Mouse (Mus musculus): ENCODE data around the gene Cobl. TPM values are rescaled to one million over a fixed set of nuclear protein-coding genes. Genes with fewer than 3 reads are reported as not detected.
A peak's percentile ranks its signal among the peaks of the same experiment; 100 is the strongest.

Gene Cobl
- polyA plus RNA-seq, 1 experiment from 2014 or later = 14.2 TPM

- no peak for ATAC-seq (ENCODE audit: insufficient number of reproducible peaks, insufficient read depth, low FRiP score, low read depth)
- Histone ChIP-seq H3K4me3 (ENCODE audit: low read depth, low read length) (no peak overlapping the region), H3K4me1 (ENCODE audit: control insufficient read depth, insufficient read depth, low read length) (no peaks in the 10 kb centered on the region), H3K9ac (replicated peaks; ENCODE audit: low read depth, low read length) (no peak overlapping the region), H3K4me2 (replicated peaks; ENCODE audit: low read depth, low read length) (no peak overlapping the region), H3K36me3 (ENCODE audit: control insufficient read depth, insufficient read depth, low read length) (no peaks in the 10 kb centered on the region), H3K27ac (ENCODE audit: low read length) (no peak overlapping the region), H3K9me3 (ENCODE audit: control insufficient read depth, low read depth, low read length) (no peaks in the 10 kb centered on the region), H3K27me3 (ENCODE audit: control insufficient read depth, insufficient read depth, low read length) (no peaks in the 10 kb centered on the region)
Measured at GRCm38 (mm10) chr11:12340697-12341096, 124.1 kb downstream of the Cobl start.

- no peaks in the 10 kb centered on the region for H3K27me3 ChIP-seq (ENCODE audit: control insufficient read depth, insufficient read depth, low read length)
- 64% methylated on average over 12 of the region's 12 CpGs for WGBS
- ATAC-seq (ENCODE audit: insufficient number of reproducible peaks, insufficient read depth, low FRiP score, low read depth) = no peak
Measured at GRCm38 (mm10) chr11:12336145-12336544, 128.6 kb downstream of the Cobl start.

GRCm38 (mm10) chr11:12331997-12332396 is 132.8 kb downstream of the Cobl start:
- H3K4me2 ChIP-seq (replicated peaks; ENCODE audit: low read depth, low read length) = no peak overlapping the region
- 30% methylated on average over 2 of the region's 2 CpGs for WGBS
- peak; percentile 77; the same call in 1 of the 2 replicates for ATAC-seq (ENCODE audit: insufficient number of reproducible peaks, insufficient read depth, low FRiP score, low read depth)

More at GRCm38 (mm10) chr11:12336145-12336544, 128.6 kb downstream of the Cobl start:
- Histone ChIP-seq H3K4me1 (ENCODE audit: control insufficient read depth, insufficient read depth, low read length) (no peaks in the 10 kb centered on the region), H3K4me3 (ENCODE audit: low read depth, low read length) (no peak overlapping the region), H3K4me2 (replicated peaks; ENCODE audit: low read depth, low read length) (no peak overlapping the region), H3K9ac (replicated peaks; ENCODE audit: low read depth, low read length) (no peak overlapping the region), H3K27ac (ENCODE audit: low read length) (no peak overlapping the region), H3K36me3 (ENCODE audit: control insufficient read depth, insufficient read depth, low read length) (no peaks in the 10 kb centered on the region), H3K9me3 (ENCODE audit: control insufficient read depth, low read depth, low read length) (no peaks in the 10 kb centered on the region)

GRCm38 (mm10) chr11:12321445-12321844 is 143.3 kb downstream of the Cobl start:
- H3K9ac ChIP-seq (replicated peaks; ENCODE audit: low read depth, low read length) = no peak overlapping the region
- no peak for ATAC-seq (ENCODE audit: insufficient number of reproducible peaks, insufficient read depth, low FRiP score, low read depth)
- 89% methylated on average over 1 of the region's 1 CpGs for WGBS
- no peak overlapping the region for H3K27ac ChIP-seq (ENCODE audit: low read length)
- H3K4me3 ChIP-seq (ENCODE audit: low read depth, low read length) = no peak overlapping the region
- H3K4me1 ChIP-seq (ENCODE audit: control insufficient read depth, insufficient read depth, low read length) = no peaks in the 10 kb centered on the region
- no peaks in the 10 kb centered on the region for H3K27me3 ChIP-seq (ENCODE audit: control insufficient read depth, insufficient read depth, low read length)
- H3K4me2 ChIP-seq (replicated peaks; ENCODE audit: low read depth, low read length) = no peak overlapping the region
- no peaks in the 10 kb centered on the region for H3K9me3 ChIP-seq (ENCODE audit: control insufficient read depth, low read depth, low read length)
- H3K36me3 ChIP-seq (ENCODE audit: control insufficient read depth, insufficient read depth, low read length) = no peaks in the 10 kb centered on the region

More at GRCm38 (mm10) chr11:12331997-12332396, 132.8 kb downstream of the Cobl start:
- no peaks in the 10 kb centered on the region for H3K27me3 ChIP-seq (ENCODE audit: control insufficient read depth, insufficient read depth, low read length)
- H3K9me3 ChIP-seq (ENCODE audit: control insufficient read depth, low read depth, low read length) = no peaks in the 10 kb centered on the region
- no peaks in the 10 kb centered on the region for H3K4me1 ChIP-seq (ENCODE audit: control insufficient read depth, insufficient read depth, low read length)
- no peak overlapping the region for H3K9ac ChIP-seq (replicated peaks; ENCODE audit: low read depth, low read length)
- peak overlapping the region; percentile 55; the same call in 1 of the 2 replicates for H3K27ac ChIP-seq (ENCODE audit: low read length)
- no peaks in the 10 kb centered on the region for H3K36me3 ChIP-seq (ENCODE audit: control insufficient read depth, insufficient read depth, low read length)
- H3K4me3 ChIP-seq (ENCODE audit: low read depth, low read length) = no peak overlapping the region

- H3K27ac ChIP-seq (ENCODE audit: low read length) = no peak overlapping the region
- WGBS = 71% methylated on average over 3 of the region's 3 CpGs
Measured at GRCm38 (mm10) chr11:12319318-12319717, 145.4 kb downstream of the Cobl start.

GRCm38 (mm10) chr11:12315670-12316069 is 149.1 kb downstream of the Cobl start:
- ATAC-seq (ENCODE audit: insufficient number of reproducible peaks, insufficient read depth, low FRiP score, low read depth) = no peak
- Histone ChIP-seq H3K4me2 (replicated peaks; ENCODE audit: low read depth, low read length) (no peak overlapping the region), H3K4me1 (ENCODE audit: control insufficient read depth, insufficient read depth, low read length) (no peaks in the 10 kb centered on the region), H3K4me3 (ENCODE audit: low read depth, low read length) (no peak overlapping the region), H3K27me3 (ENCODE audit: control insufficient read depth, insufficient read depth, low read length) (no peaks in the 10 kb centered on the region), H3K9me3 (ENCODE audit: control insufficient read depth, low read depth, low read length) (no peaks in the 10 kb centered on the region), H3K36me3 (ENCODE audit: control insufficient read depth, insufficient read depth, low read length) (no peaks in the 10 kb centered on the region), H3K9ac (replicated peaks; ENCODE audit: low read depth, low read length) (no peak overlapping the region), H3K27ac (ENCODE audit: low read length) (no peak overlapping the region)
- WGBS = 74% methylated on average over 3 of the region's 3 CpGs

More at GRCm38 (mm10) chr11:12319318-12319717, 145.4 kb downstream of the Cobl start:
- H3K9me3 ChIP-seq (ENCODE audit: control insufficient read depth, low read depth, low read length) = no peaks in the 10 kb centered on the region
- H3K4me2 ChIP-seq (replicated peaks; ENCODE audit: low read depth, low read length) = no peak overlapping the region
- H3K9ac ChIP-seq (replicated peaks; ENCODE audit: low read depth, low read length) = no peak overlapping the region
- no peaks in the 10 kb centered on the region for H3K4me1 ChIP-seq (ENCODE audit: control insufficient read depth, insufficient read depth, low read length)
- no peaks in the 10 kb centered on the region for H3K36me3 ChIP-seq (ENCODE audit: control insufficient read depth, insufficient read depth, low read length)
- H3K4me3 ChIP-seq (ENCODE audit: low read depth, low read length) = no peak overlapping the region
- H3K27me3 ChIP-seq (ENCODE audit: control insufficient read depth, insufficient read depth, low read length) = no peaks in the 10 kb centered on the region
- ATAC-seq (ENCODE audit: insufficient number of reproducible peaks, insufficient read depth, low FRiP score, low read depth) = no peak

- no peaks in the 10 kb centered on the region for H3K27me3 ChIP-seq (ENCODE audit: control insufficient read depth, insufficient read depth, low read length)
- H3K9me3 ChIP-seq (ENCODE audit: control insufficient read depth, low read depth, low read length) = no peaks in the 10 kb centered on the region
- WGBS = 83% methylated on average over 6 of the region's 6 CpGs
- no peak for ATAC-seq (ENCODE audit: insufficient number of reproducible peaks, insufficient read depth, low FRiP score, low read depth)
- H3K27ac ChIP-seq (ENCODE audit: low read length) = no peak overlapping the region
- no peaks in the 10 kb centered on the region for H3K4me1 ChIP-seq (ENCODE audit: control insufficient read depth, insufficient read depth, low read length)
- no peak overlapping the region for H3K4me3 ChIP-seq (ENCODE audit: low read depth, low read length)
- no peaks in the 10 kb centered on the region for H3K36me3 ChIP-seq (ENCODE audit: control insufficient read depth, insufficient read depth, low read length)
- no peak overlapping the region for H3K9ac ChIP-seq (replicated peaks; ENCODE audit: low read depth, low read length)
- H3K4me2 ChIP-seq (replicated peaks; ENCODE audit: low read depth, low read length) = no peak overlapping the region
Measured at GRCm38 (mm10) chr11:12314278-12315043, 150.3 kb downstream of the Cobl start.

GRCm38 (mm10) chr11:12311419-12311818 is 153.3 kb downstream of the Cobl start:
- Histone ChIP-seq H3K4me2 (replicated peaks; ENCODE audit: low read depth, low read length) (no peak overlapping the region), H3K9ac (replicated peaks; ENCODE audit: low read depth, low read length) (no peak overlapping the region), H3K36me3 (ENCODE audit: control insufficient read depth, insufficient read depth, low read length) (no peaks in the 10 kb centered on the region), H3K27me3 (ENCODE audit: control insufficient read depth, insufficient read depth, low read length) (no peaks in the 10 kb centered on the region), H3K4me3 (ENCODE audit: low read depth, low read length) (no peak overlapping the region), H3K27ac (ENCODE audit: low read length) (no peak overlapping the region), H3K4me1 (ENCODE audit: control insufficient read depth, insufficient read depth, low read length) (no peaks in the 10 kb centered on the region), H3K9me3 (ENCODE audit: control insufficient read depth, low read depth, low read length) (no peaks in the 10 kb centered on the region)
- ATAC-seq (ENCODE audit: insufficient number of reproducible peaks, insufficient read depth, low FRiP score, low read depth) = no peak
- 78% methylated on average over 6 of the region's 6 CpGs for WGBS

Data from stomach, embryonic 14.5 days (tissue).